Mouse (Mus musculus): ENCODE measurements at regions not wholly inside any gene's neighbourhood (a gene's known extent, or its start where the extent isn't known, plus 50 kb on each side); places are given as distances from the start of the nearest gene placed in this dataset.

GRCm38 (mm10) chr16:93294430-93294829 is 309.4 kb downstream of the Setd4 start:
- no peak for TF ChIP-seq CTCF (conservative IDR thresholded peaks at IDR 0.05; ENCODE audit: low read length)
- TF ChIP-seq POU5F1 (IDR thresholded peaks at IDR 0.05; ENCODE audit: borderline replicate concordance, low read length): no peak
- no peak for TF ChIP-seq NANOG (IDR thresholded peaks at IDR 0.05; ENCODE audit: borderline replicate concordance, low read length)

Measured in E14TG2a.4 (cell line).